32 mouse cellular contexts compared by ENCODE assay signal in the genomic region with DNA sequence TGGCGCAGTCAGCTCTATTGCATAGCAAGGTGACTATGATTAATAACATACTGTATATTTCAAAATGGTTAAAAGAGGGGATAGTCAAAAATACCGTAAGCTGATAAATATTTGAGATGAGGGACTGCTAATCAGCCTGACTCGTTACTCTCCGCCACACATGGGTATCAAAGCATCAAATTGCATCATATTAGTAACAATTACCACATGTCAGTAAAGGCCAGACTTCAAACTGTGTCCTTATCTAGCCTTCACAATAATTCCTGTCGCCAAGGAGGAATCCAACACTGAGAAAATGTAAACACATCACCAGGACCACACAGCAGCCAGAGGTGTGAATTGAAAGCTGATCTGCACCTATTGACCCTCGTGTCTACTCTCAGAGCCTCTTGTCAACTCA.
"Had no signal": no experiment of that assay in that cellular context is flagged by ENCODE, and none has a peak within 500 bp of the region (broad histone marks: within the 10 kb centered on the region; RNA-seq: fewer than 3 reads in every experiment).

No protein-coding gene starts in this region.

- H3K9me3 ChIP-seq: limb, embryonic 10.5 days; limb, embryonic 12.5 days; limb, embryonic 13.5 days; limb, embryonic 15.5 days; liver, embryonic 12.5 days; liver, embryonic 13.5 days; liver, embryonic 15.5 days; lung, embryonic 15.5 days; megakaryocyte, embryonic 14.5 days; midbrain, embryonic 10.5 days; midbrain, embryonic 12.5 days; midbrain, embryonic 13.5 days; midbrain, embryonic 15.5 days had no signal

- H3K9ac ChIP-seq: limb, embryonic 12.5 days; limb, embryonic 13.5 days; limb, embryonic 15.5 days; liver, embryonic 12.5 days; liver, embryonic 13.5 days; liver, embryonic 14.5 days; liver, embryonic 15.5 days; liver, postnatal 0 days; lung, embryonic 14.5 days; lung, embryonic 15.5 days; midbrain, embryonic 12.5 days; midbrain, embryonic 13.5 days; midbrain, embryonic 15.5 days had no signal

- H3K27ac ChIP-seq: left cerebral cortex, adult 2 months; limb, embryonic 10.5 days; limb, embryonic 12.5 days; limb, embryonic 13.5 days; limb, embryonic 15.5 days; liver, embryonic 12.5 days; liver, embryonic 13.5 days; liver, embryonic 14.5 days; liver, embryonic 15.5 days; lung, embryonic 15.5 days; macrophage; midbrain, embryonic 10.5 days; midbrain, embryonic 12.5 days; midbrain, embryonic 13.5 days; midbrain, embryonic 15.5 days had no signal

- ATAC-seq: liver, embryonic 12.5 days; liver, postnatal 0 days; lung, postnatal 0 days; midbrain, embryonic 13.5 days; midbrain, embryonic 15.5 days; midbrain, embryonic 16.5 days had no signal

- H3K27me3 ChIP-seq: limb, embryonic 12.5 days; limb, embryonic 15.5 days; liver, embryonic 12.5 days; liver, embryonic 13.5 days; liver, embryonic 15.5 days; midbrain, embryonic 12.5 days; midbrain, embryonic 13.5 days; midbrain, embryonic 15.5 days had no signal

- H3K4me3 ChIP-seq: left cerebral cortex, adult 2 months; limb, embryonic 10.5 days; limb, embryonic 12.5 days; limb, embryonic 13.5 days; limb, embryonic 15.5 days; liver, embryonic 12.5 days; liver, embryonic 13.5 days; liver, embryonic 15.5 days; lung, embryonic 15.5 days; megakaryocyte, embryonic 14.5 days; midbrain, embryonic 10.5 days; midbrain, embryonic 12.5 days; midbrain, embryonic 13.5 days; midbrain, embryonic 15.5 days; myocyte had no signal

- H3K36me3 ChIP-seq: limb, embryonic 10.5 days; limb, embryonic 12.5 days; limb, embryonic 13.5 days; limb, embryonic 15.5 days; liver, embryonic 12.5 days; liver, embryonic 13.5 days; liver, embryonic 15.5 days; lung, embryonic 15.5 days; midbrain, embryonic 10.5 days; midbrain, embryonic 12.5 days; midbrain, embryonic 13.5 days; midbrain, embryonic 15.5 days had no signal

- DNase-seq: left cerebral cortex, postnatal 4 days; liver; liver, embryonic 13.5 days; liver, postnatal 0 days; lung, adult 18-20 months; lung, adult 2 months; lung, embryonic 14.5 days; lung, postnatal 10 days; lung, postnatal 14 days; lung, postnatal 36 days; lung, postnatal 4 days; midbrain, embryonic 14.5 days had no signal

- H3K4me2 ChIP-seq: limb, embryonic 12.5 days; limb, embryonic 13.5 days; limb, embryonic 15.5 days; liver, embryonic 11.5 days; liver, embryonic 12.5 days; liver, embryonic 13.5 days; liver, embryonic 15.5 days; lung, embryonic 14.5 days; lung, embryonic 15.5 days; midbrain, embryonic 11.5 days; midbrain, embryonic 12.5 days; midbrain, embryonic 13.5 days; midbrain, embryonic 15.5 days had no signal

- H3K4me1 ChIP-seq: limb, embryonic 10.5 days; limb, embryonic 12.5 days; liver, embryonic 12.5 days; liver, embryonic 15.5 days; midbrain, embryonic 12.5 days; midbrain, embryonic 13.5 days; midbrain, embryonic 15.5 days had no signal
